8 mouse cellular contexts compared by ENCODE assay signal in genomic region chr16:59472546-59472945, GRCm38 (mm10). TPM values are rescaled to one million over a fixed set of nuclear protein-coding genes. Genes with fewer than 3 reads are reported as not detected.
DNase-seq lines count a peak whose midpoint lies in the region; ATAC-seq and TF ChIP-seq lines count a peak whose summit lies in the region.

No protein-coding gene starts in this region.

- H3K4me1 ChIP-seq in lung, embryonic 14.5 days (ENCODE audit: insufficient read depth) = no peaks in the 10 kb centered on the region
- peaks cover 8% of the 10 kb centered on the region for H3K4me1 ChIP-seq in embryonic facial prominence, embryonic 10.5 days
- no peaks in the 10 kb centered on the region for H3K4me1 ChIP-seq in intestine, postnatal 0 days (replicated peaks; ENCODE audit: control insufficient read depth, insufficient read depth, low read length)
- H3K4me1 ChIP-seq in neural tube, embryonic 14.5 days (ENCODE audit: control insufficient read depth, insufficient read depth, low read length) = no peaks in the 10 kb centered on the region; the same call in 1 of the 2 replicates

- peak overlapping the region; percentile 67 for H3K4me3 ChIP-seq in lung, embryonic 14.5 days (ENCODE audit: low read depth, low read length)
- peak overlapping the region; percentile 79 for H3K4me3 ChIP-seq in embryonic facial prominence, embryonic 10.5 days
- peak overlapping the region; percentile 89 for H3K4me3 ChIP-seq in intestine, postnatal 0 days (ENCODE audit: low read depth, low read length)
- peak overlapping the region; percentile 53 for H3K4me3 ChIP-seq in neural tube, embryonic 14.5 days (ENCODE audit: low read depth, low read length)

- peak overlapping the region; percentile 59; the same call in 1 of the 2 replicates for H3K9ac ChIP-seq in lung, embryonic 14.5 days
- no peak overlapping the region for H3K9ac ChIP-seq in intestine, postnatal 0 days (ENCODE audit: low read depth, low read length)
- H3K9ac ChIP-seq in neural tube, embryonic 14.5 days (replicated peaks; ENCODE audit: low read depth, low read length) = no peak overlapping the region

- peak; percentile 32; the same call in 1 of the 2 replicates for ATAC-seq in lung, embryonic 14.5 days (ENCODE audit: insufficient read depth)
- no peak for ATAC-seq in intestine, postnatal 0 days
- no peak for ATAC-seq in neural tube, embryonic 14.5 days (ENCODE audit: low read depth)

- no peaks in the 10 kb centered on the region for H3K27me3 ChIP-seq in lung, embryonic 14.5 days (ENCODE audit: insufficient read depth, low read length)
- no peaks in the 10 kb centered on the region for H3K27me3 ChIP-seq in embryonic facial prominence, embryonic 10.5 days (replicated peaks; ENCODE audit: low read depth, poor library complexity, severe bottlenecking)
- H3K27me3 ChIP-seq in intestine, postnatal 0 days (replicated peaks; ENCODE audit: control insufficient read depth, insufficient read depth, low read length) = no peaks in the 10 kb centered on the region
- H3K27me3 ChIP-seq in neural tube, embryonic 14.5 days (ENCODE audit: control insufficient read depth, insufficient read depth, low read length) = no peaks in the 10 kb centered on the region

- 0 out of 2 replicates have a peak, but pooled peaks cover 17% of the 10 kb centered on the region for H3K36me3 ChIP-seq in lung, embryonic 14.5 days (ENCODE audit: insufficient read depth)
- peaks cover 21% of the 10 kb centered on the region for H3K36me3 ChIP-seq in embryonic facial prominence, embryonic 10.5 days (replicated peaks)
- peaks cover 10% of the 10 kb centered on the region for H3K36me3 ChIP-seq in intestine, postnatal 0 days (ENCODE audit: control insufficient read depth, insufficient read depth)
- no peaks in the 10 kb centered on the region for H3K36me3 ChIP-seq in neural tube, embryonic 14.5 days (ENCODE audit: control insufficient read depth, insufficient read depth, low read length)

- no peaks in the 10 kb centered on the region for H3K9me3 ChIP-seq in lung, embryonic 14.5 days (ENCODE audit: low read depth, low read length)
- H3K9me3 ChIP-seq in embryonic facial prominence, embryonic 10.5 days = no peaks in the 10 kb centered on the region
- H3K9me3 ChIP-seq in intestine, postnatal 0 days (ENCODE audit: control insufficient read depth) = no peaks in the 10 kb centered on the region
- no peaks in the 10 kb centered on the region for H3K9me3 ChIP-seq in neural tube, embryonic 14.5 days (ENCODE audit: control insufficient read depth, low read length)

- no peak overlapping the region for H3K27ac ChIP-seq in lung, embryonic 14.5 days (ENCODE audit: low read depth)
- H3K27ac ChIP-seq in embryonic facial prominence, embryonic 10.5 days (replicated peaks) = peak overlapping the region; percentile 93; the same call in 1 of the 2 replicates
- H3K27ac ChIP-seq in intestine, postnatal 0 days (ENCODE audit: low read depth, low read length) = no peak overlapping the region
- no peak overlapping the region for H3K27ac ChIP-seq in neural tube, embryonic 14.5 days (ENCODE audit: low read depth, low read length)

- peak overlapping the region; percentile 67 for H3K4me2 ChIP-seq in lung, embryonic 14.5 days
- H3K4me2 ChIP-seq in intestine, postnatal 0 days (replicated peaks; ENCODE audit: low read depth) = peak overlapping the region; percentile 88
- H3K4me2 ChIP-seq in neural tube, embryonic 14.5 days (ENCODE audit: low read depth, low read length) = peak overlapping the region; percentile 81

- 36% methylated on average over 6 of the region's 6 CpGs for WGBS in lung, embryonic 14.5 days
- WGBS in embryonic facial prominence, embryonic 10.5 days = 57% methylated on average over 6 of the region's 6 CpGs
- 43% methylated on average over 6 of the region's 6 CpGs for WGBS in intestine, postnatal 0 days
- 52% methylated on average over 6 of the region's 6 CpGs for WGBS in neural tube, embryonic 14.5 days

- TF ChIP-seq CTCF in lung, embryonic 14.5 days (IDR thresholded peaks at IDR 0.05; ENCODE audit: low read depth) = no peak
- no peak for TF ChIP-seq CTCF in intestine, postnatal 0 days (IDR thresholded peaks at IDR 0.05; ENCODE audit: low read depth)

- DNase-seq in lung, embryonic 14.5 days = no peak
- no peak for DNase-seq in lung, adult 18-20 months
- DNase-seq in embryonic facial prominence, embryonic 10.5 days (ENCODE audit: low spot score) = no peak
- DNase-seq in gastrocnemius, adult 8-10 months (ENCODE audit: low spot score in 2 of 2) = no peak
- DNase-seq in cerebellum, adult 11 months = no peak
- DNase-seq in adipocyte (ENCODE audit: low spot score) = no peak

RNA-seq across cellular contexts. Expression of gene Riox2, which starts 1.0 kb away (rescaled TPM):
- 31.6 and 34.7 TPM in 2 replicates for polyA plus RNA-seq in lung, embryonic 14.5 days (2014; fragmentation: Nextera tagmentation; extraction: Ambion mirVana)
- 37.1 and 41.4 TPM in 2 replicates for polyA plus RNA-seq in embryonic facial prominence, embryonic 10.5 days (2016; fragmentation: Nextera tagmentation; extraction: Ambion mirVana)
- polyA plus RNA-seq in intestine, postnatal 0 days (2015; fragmentation: Nextera tagmentation; extraction: Ambion mirVana) = 12.8 and 13.6 TPM in 2 replicates
- 12.2 and 12.8 TPM in 2 replicates for polyA plus RNA-seq in neural tube, embryonic 14.5 days (2014; fragmentation: Nextera tagmentation; extraction: Ambion mirVana)
- total RNA-seq in gastrocnemius, adult 8-10 months (2022) = 10 to 100 TPM; 12.5 to 13.7 (median 12.8) TPM
